Mouse (Mus musculus) ovary, postnatal 10 days (tissue): ENCODE data around the gene Adcy3.

ENCODE experiments used
- DNase-seq: peaks from one replicate; pipeline ENCODE4 v3.0.0; 2022; ENCODE audit warnings: low spot score

The Adcy3 gene

GRCm38 (mm10) chr12:4243805-4244204 lies 110.9 kb downstream of the Adcy3 start:
- DNase-seq = no peak

- no peak for DNase-seq
These were observed 112.8 kb downstream of the Adcy3 start for GRCm38 (mm10) chr12:4245742-4246141.

- no peak for DNase-seq
These were observed 116.9 kb downstream of the Adcy3 start for GRCm38 (mm10) chr12:4249786-4250185.

- DNase-seq = no peak
These were observed 120.1 kb downstream of the Adcy3 start for GRCm38 (mm10) chr12:4252742-4253655.
